Mouse (Mus musculus): ENCODE data around the gene Gm10295. TPM values are rescaled to one million over a fixed set of nuclear protein-coding genes. Genes with fewer than 3 reads are reported as not detected.

Gm10295 gene
- polyA plus RNA-seq, 1 experiment from 2014 or later, result not detected

- H3K27ac ChIP-seq (replicated peaks), result no peak overlapping the region
- no peaks in the 10 kb centered on the region for H3K4me1 ChIP-seq
- no peak overlapping the region for H3K4me2 ChIP-seq
- H3K9ac ChIP-seq, result no peak overlapping the region
- WGBS, result 81% methylated on average over 9 of the region's 9 CpGs
- no peaks in the 10 kb centered on the region; the same call in 1 of the 2 replicates for H3K27me3 ChIP-seq (replicated peaks)
- H3K36me3 ChIP-seq, result no peaks in the 10 kb centered on the region
- no peak overlapping the region for H3K4me3 ChIP-seq
- H3K9me3 ChIP-seq, result no peaks in the 10 kb centered on the region
- ATAC-seq (ENCODE audit: extremely low read depth, insufficient number of reproducible peaks, low FRiP score, low TSS enrichment), result no peak
These were observed 2.4 kb downstream of the Gm10295 start for GRCm38 (mm10) chr7:71348922-71349321.

GRCm38 (mm10) chr7:71324919-71325583, 26.2 kb downstream of the Gm10295 start:
- H3K4me3 ChIP-seq, result no peak overlapping the region
- H3K27me3 ChIP-seq (replicated peaks), result no peaks in the 10 kb centered on the region; the same call in 1 of the 2 replicates
- H3K27ac ChIP-seq (replicated peaks), result no peak overlapping the region
- no peak for ATAC-seq (ENCODE audit: extremely low read depth, insufficient number of reproducible peaks, low FRiP score, low TSS enrichment)
- H3K4me2 ChIP-seq, result no peak overlapping the region
- 63% methylated on average over 11 of the region's 11 CpGs for WGBS
- H3K9me3 ChIP-seq, result no peaks in the 10 kb centered on the region
- no peaks in the 10 kb centered on the region for H3K4me1 ChIP-seq
- H3K9ac ChIP-seq, result no peak overlapping the region
- H3K36me3 ChIP-seq, result no peaks in the 10 kb centered on the region

GRCm38 (mm10) chr7:71313148-71313765, 38.0 kb downstream of the Gm10295 start:
- H3K9ac ChIP-seq, result no peak overlapping the region
- no peaks in the 10 kb centered on the region for H3K9me3 ChIP-seq
- no peaks in the 10 kb centered on the region for H3K36me3 ChIP-seq
- H3K27ac ChIP-seq (replicated peaks), result peak overlapping the region; percentile 69
- WGBS, result 59% methylated on average over 7 of the region's 7 CpGs
- H3K4me1 ChIP-seq, result peaks cover 10% of the 10 kb centered on the region
- no peak overlapping the region for H3K4me2 ChIP-seq
- ATAC-seq (ENCODE audit: extremely low read depth, insufficient number of reproducible peaks, low FRiP score, low TSS enrichment), result no peak
- no peak overlapping the region for H3K4me3 ChIP-seq
- no peaks in the 10 kb centered on the region for H3K27me3 ChIP-seq (replicated peaks)

- no peak for ATAC-seq (ENCODE audit: extremely low read depth, insufficient number of reproducible peaks, low FRiP score, low TSS enrichment)
- H3K36me3 ChIP-seq, result no peaks in the 10 kb centered on the region
- WGBS, result 53% methylated on average over 3 of the region's 3 CpGs
- no peak overlapping the region for H3K4me2 ChIP-seq
- H3K9me3 ChIP-seq, result no peaks in the 10 kb centered on the region
- no peaks in the 10 kb centered on the region for H3K27me3 ChIP-seq (replicated peaks)
- peaks cover 10% of the 10 kb centered on the region for H3K4me1 ChIP-seq
- H3K27ac ChIP-seq (replicated peaks), result peak overlapping the region; percentile 69
- H3K9ac ChIP-seq, result 0 out of 2 replicates have a peak overlapping the region, but pooled peaks have one; percentile 9
- H3K4me3 ChIP-seq, result no peak overlapping the region
These were observed 38.9 kb downstream of the Gm10295 start for GRCm38 (mm10) chr7:71312375-71312774.

- no peak overlapping the region for H3K4me3 ChIP-seq
- H3K9me3 ChIP-seq, result no peaks in the 10 kb centered on the region
- no peaks in the 10 kb centered on the region for H3K27me3 ChIP-seq (replicated peaks)
- no peaks in the 10 kb centered on the region for H3K36me3 ChIP-seq
- WGBS, result 45% methylated on average over 11 of the region's 11 CpGs
- no peak overlapping the region for H3K9ac ChIP-seq
- H3K27ac ChIP-seq (replicated peaks), result peak overlapping the region; percentile 58
- ATAC-seq (ENCODE audit: extremely low read depth, insufficient number of reproducible peaks, low FRiP score, low TSS enrichment), result no peak; the same call in 1 of the 2 replicates
- peaks cover 10% of the 10 kb centered on the region for H3K4me1 ChIP-seq
- H3K4me2 ChIP-seq, result no peak overlapping the region
These were observed 39.9 kb downstream of the Gm10295 start for GRCm38 (mm10) chr7:71311411-71311810.

GRCm38 (mm10) chr7:71308051-71308450, 43.2 kb downstream of the Gm10295 start:
- peaks cover 9% of the 10 kb centered on the region for H3K4me1 ChIP-seq
- H3K9me3 ChIP-seq, result no peaks in the 10 kb centered on the region
- H3K27ac ChIP-seq (replicated peaks), result no peak overlapping the region
- no peak overlapping the region for H3K4me2 ChIP-seq
- H3K4me3 ChIP-seq, result no peak overlapping the region
- ATAC-seq (ENCODE audit: extremely low read depth, insufficient number of reproducible peaks, low FRiP score, low TSS enrichment), result no peak
- H3K27me3 ChIP-seq (replicated peaks), result no peaks in the 10 kb centered on the region
- 55% methylated on average over 8 of the region's 8 CpGs for WGBS
- H3K9ac ChIP-seq, result no peak overlapping the region
- H3K36me3 ChIP-seq, result no peaks in the 10 kb centered on the region

GRCm38 (mm10) chr7:71302714-71303113, 48.6 kb downstream of the Gm10295 start:
- WGBS, result 70% methylated on average over 4 of the region's 4 CpGs
- peaks cover 4% of the 10 kb centered on the region; the same call in 1 of the 2 replicates for H3K4me1 ChIP-seq
- H3K4me3 ChIP-seq, result no peak overlapping the region
- H3K9ac ChIP-seq, result no peak overlapping the region
- no peak overlapping the region for H3K4me2 ChIP-seq
- H3K36me3 ChIP-seq, result no peaks in the 10 kb centered on the region
- no peak overlapping the region for H3K27ac ChIP-seq (replicated peaks)
- no peaks in the 10 kb centered on the region for H3K27me3 ChIP-seq (replicated peaks)
- no peak for ATAC-seq (ENCODE audit: extremely low read depth, insufficient number of reproducible peaks, low FRiP score, low TSS enrichment)
- no peaks in the 10 kb centered on the region for H3K9me3 ChIP-seq

Measured in heart, embryonic 13.5 days (tissue).